Mouse (Mus musculus) splenic B cell, adult 2 months (primary cell): Measurements from ENCODE around the gene Gpr132.
"Not testable (repeated sequence)": the region's sequence is repeated elsewhere in the genome, so short reads cannot be mapped to it uniquely, and the experiment has no call there.

Experiments
- DNase-seq: peaks from one replicate; pipeline ENCODE4 v3.0.0-alpha.2; 2011; ENCODE audit warnings: low read depth, low spot score
- H3K27me3 ChIP-seq: 2 replicates; pipeline ENCODE4 v1.6.1; 2012; ENCODE audit warnings: mild to moderate bottlenecking, low read length, moderate library complexity, mixed read lengths; ENCODE audit not compliant: control insufficient read depth, poor library complexity, insufficient read depth, severe bottlenecking
- H3K36me3 ChIP-seq: 2 replicates; pipeline ENCODE4 v1.6.1; 2012; ENCODE audit warnings: mild to moderate bottlenecking, low read length, moderate library complexity, mixed read lengths; ENCODE audit not compliant: control insufficient read depth, poor library complexity, insufficient read depth, severe bottlenecking

Gpr132 gene

GRCm38 (mm10) chr12:112851116-112851515 is 16.9 kb downstream of the Gpr132 start:
- Histone ChIP-seq H3K36me3 (peaks cover 3% of the 10 kb centered on the region), H3K27me3 (no peaks in the 10 kb centered on the region)
- no peak for DNase-seq

GRCm38 (mm10) chr12:112850344-112850743 is 17.7 kb downstream of the Gpr132 start:
- peak; percentile 56 for DNase-seq
- H3K27me3 ChIP-seq, result no peaks in the 10 kb centered on the region
- peaks cover 2% of the 10 kb centered on the region for H3K36me3 ChIP-seq

- peaks cover 2% of the 10 kb centered on the region for H3K36me3 ChIP-seq
- DNase-seq, result peak; percentile 51
- H3K27me3 ChIP-seq, result no peaks in the 10 kb centered on the region
These were observed 18.6 kb downstream of the Gpr132 start for GRCm38 (mm10) chr12:112849235-112850022.

- DNase-seq, result no peak
- H3K36me3 ChIP-seq, result peaks cover 2% of the 10 kb centered on the region
- H3K27me3 ChIP-seq, result no peaks in the 10 kb centered on the region
These were observed 20.1 kb downstream of the Gpr132 start for GRCm38 (mm10) chr12:112847880-112848279.

GRCm38 (mm10) chr12:112843803-112844202 is 24.2 kb downstream of the Gpr132 start:
- H3K27me3 ChIP-seq, result no peaks in the 10 kb centered on the region
- peak; percentile 93 for DNase-seq

GRCm38 (mm10) chr12:112842128-112842527 is 25.9 kb downstream of the Gpr132 start:
- not testable (repeated sequence) for DNase-seq, H3K27me3 ChIP-seq, H3K36me3 ChIP-seq

More at GRCm38 (mm10) chr12:112843803-112844202, 24.2 kb downstream of the Gpr132 start:
- no peaks in the 10 kb centered on the region for H3K36me3 ChIP-seq

GRCm38 (mm10) chr12:112841338-112841892 is 26.6 kb downstream of the Gpr132 start:
- H3K27me3 ChIP-seq, DNase-seq, H3K36me3 ChIP-seq: not testable (repeated sequence)

- no peak for DNase-seq
- H3K36me3 ChIP-seq, result no peaks in the 10 kb centered on the region
- H3K27me3 ChIP-seq, result no peaks in the 10 kb centered on the region
These were observed 27.6 kb downstream of the Gpr132 start for GRCm38 (mm10) chr12:112840209-112841086.

- Histone ChIP-seq H3K27me3 (no peaks in the 10 kb centered on the region), H3K36me3 (no peaks in the 10 kb centered on the region)
- DNase-seq, result no peak
These were observed 33.0 kb downstream of the Gpr132 start for GRCm38 (mm10) chr12:112835046-112835445.

GRCm38 (mm10) chr12:112833527-112833926 is 34.5 kb downstream of the Gpr132 start:
- Histone ChIP-seq H3K27me3 (no peaks in the 10 kb centered on the region), H3K36me3 (no peaks in the 10 kb centered on the region)
- DNase-seq, result no peak

- Histone ChIP-seq H3K36me3 (no peaks in the 10 kb centered on the region), H3K27me3 (no peaks in the 10 kb centered on the region)
- no peak for DNase-seq
These were observed 35.6 kb downstream of the Gpr132 start for GRCm38 (mm10) chr12:112832411-112832810.

GRCm38 (mm10) chr12:112830570-112830969 is 37.5 kb downstream of the Gpr132 start:
- H3K27me3 ChIP-seq, result no peaks in the 10 kb centered on the region
- no peak for DNase-seq

GRCm38 (mm10) chr12:112830141-112830540 is 37.9 kb downstream of the Gpr132 start:
- no peak for DNase-seq
- no peaks in the 10 kb centered on the region for H3K27me3 ChIP-seq
- H3K36me3 ChIP-seq, result peaks cover 5% of the 10 kb centered on the region; the same call in 1 of the 2 replicates

More at GRCm38 (mm10) chr12:112830570-112830969, 37.5 kb downstream of the Gpr132 start:
- peaks cover 5% of the 10 kb centered on the region; the same call in 1 of the 2 replicates for H3K36me3 ChIP-seq

- peak; percentile 97 for DNase-seq
- peaks cover 5% of the 10 kb centered on the region; the same call in 1 of the 2 replicates for H3K36me3 ChIP-seq
These were observed 38.7 kb downstream of the Gpr132 start, which contains the start of gene Cdca4 for GRCm38 (mm10) chr12:112829244-112829864. Gene Cdca4, minus strand, starts transcription at chr12:112829423.

More at GRCm38 (mm10) chr12:112829244-112829864, 38.7 kb downstream of the Gpr132 start, which contains the start of gene Cdca4:
- H3K27me3 ChIP-seq, result no peaks in the 10 kb centered on the region
